Mouse (Mus musculus): ENCODE measurements around the gene Ces1g. TPM values are rescaled to one million over a fixed set of nuclear protein-coding genes. Genes with fewer than 3 reads are reported as not detected.

Gene Ces1g
- polyA plus RNA-seq, 1 experiment from 2014 or later: not detected

DNA sequence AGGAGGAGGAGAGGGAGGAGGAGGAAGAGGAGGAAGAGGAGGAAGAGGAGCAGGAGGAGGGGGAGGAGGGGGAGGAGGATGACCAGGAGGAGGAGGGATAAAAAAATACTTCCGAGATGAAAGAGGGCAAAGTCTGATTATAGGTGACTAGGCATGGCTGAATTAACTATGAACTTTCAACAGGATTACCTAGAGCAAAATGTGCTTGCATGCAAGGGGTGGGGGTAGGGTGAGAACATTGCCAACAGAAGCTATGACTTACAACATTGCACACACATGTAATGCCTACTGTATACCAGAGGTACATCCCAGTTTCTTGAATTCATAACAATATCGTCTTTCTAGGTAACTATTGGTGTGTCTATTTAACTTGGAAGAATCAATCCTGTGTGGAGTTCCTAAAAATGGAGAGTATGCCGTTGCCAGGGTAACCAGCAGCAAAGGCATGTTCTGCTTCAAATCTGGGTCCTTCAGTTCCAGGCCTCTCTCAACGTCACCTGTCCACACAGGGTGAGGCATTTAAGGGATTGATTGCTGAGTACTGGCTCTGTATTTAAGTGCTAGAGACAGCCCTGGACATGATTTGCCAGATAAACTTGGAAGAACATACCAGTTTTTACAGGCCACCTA, 58.8 kb downstream of the Ces1g start:
- no peak overlapping the region for H3K4me2 ChIP-seq
- H3K27ac ChIP-seq (replicated peaks): no peak overlapping the region
- H3K4me1 ChIP-seq: no peaks in the 10 kb centered on the region
- H3K9ac ChIP-seq (replicated peaks): no peak overlapping the region
- no peaks in the 10 kb centered on the region for H3K9me3 ChIP-seq (replicated peaks)
- no peak for ATAC-seq (ENCODE audit: low FRiP score)
- 84% methylated on average over 4 of the region's 4 CpGs for WGBS
- H3K36me3 ChIP-seq: no peaks in the 10 kb centered on the region
- no peaks in the 10 kb centered on the region for H3K27me3 ChIP-seq (replicated peaks)
- no peak overlapping the region for H3K4me3 ChIP-seq (replicated peaks)

- ATAC-seq (ENCODE audit: low FRiP score): no peak
- Histone ChIP-seq H3K4me1 (no peaks in the 10 kb centered on the region), H3K36me3 (no peaks in the 10 kb centered on the region), H3K27me3 (replicated peaks) (no peaks in the 10 kb centered on the region), H3K9me3 (replicated peaks) (no peaks in the 10 kb centered on the region), H3K27ac (replicated peaks) (no peak overlapping the region), H3K4me2 (no peak overlapping the region), H3K9ac (replicated peaks) (no peak overlapping the region), H3K4me3 (replicated peaks) (no peak overlapping the region)
- WGBS: 77% methylated on average over 4 of the region's 4 CpGs
Observed at GRCm38 (mm10) chr8:93274609-93275008, 62.5 kb downstream of the Ces1g start.

DNA sequence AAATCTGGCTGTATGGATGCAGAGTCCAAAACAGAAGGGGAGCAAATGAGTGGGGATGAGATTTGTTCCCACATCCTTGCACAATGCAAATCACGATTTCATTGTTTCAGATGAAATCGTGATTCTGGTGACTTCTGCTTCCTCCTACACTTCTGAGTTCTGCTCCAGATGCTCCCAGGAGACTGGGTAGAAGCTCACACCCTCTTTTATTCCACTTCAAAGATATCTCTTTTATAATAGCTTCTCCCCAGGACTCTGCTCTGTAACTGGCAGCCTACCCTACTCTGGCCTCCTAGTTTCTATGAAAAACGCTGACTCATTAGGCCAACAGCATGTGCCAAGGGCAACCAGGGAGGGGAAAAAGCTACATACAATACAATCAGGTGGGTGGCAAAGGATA, 63.8 kb downstream of the Ces1g start:
- H3K27ac ChIP-seq (replicated peaks): no peak overlapping the region
- H3K9ac ChIP-seq (replicated peaks): no peak overlapping the region
- no peaks in the 10 kb centered on the region for H3K36me3 ChIP-seq
- no peaks in the 10 kb centered on the region for H3K4me1 ChIP-seq
- WGBS: 93% methylated on average over 3 of the region's 3 CpGs
- H3K27me3 ChIP-seq (replicated peaks): no peaks in the 10 kb centered on the region
- no peak overlapping the region for H3K4me2 ChIP-seq
- H3K9me3 ChIP-seq (replicated peaks): no peaks in the 10 kb centered on the region
- H3K4me3 ChIP-seq (replicated peaks): no peak overlapping the region
- ATAC-seq (ENCODE audit: low FRiP score): no peak

DNA sequence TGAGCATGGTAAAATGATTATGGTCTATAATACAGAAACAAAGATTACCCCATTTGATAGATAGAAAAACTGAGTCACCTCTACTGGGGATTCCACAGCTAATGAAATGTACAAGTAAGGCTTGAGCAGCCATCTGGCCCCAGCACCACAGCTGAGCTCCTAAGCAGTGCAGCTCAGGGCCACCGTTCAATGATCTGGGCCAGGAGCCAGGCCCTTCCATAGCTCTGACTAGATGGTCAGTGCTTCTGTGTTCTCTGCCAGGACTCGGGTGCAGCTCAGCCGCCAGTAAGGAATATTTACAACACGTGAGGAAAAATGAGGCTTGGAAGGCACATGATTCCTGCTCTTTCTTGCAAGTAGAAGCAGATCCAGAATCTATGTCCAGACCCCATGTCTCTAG, 64.4 kb downstream of the Ces1g start:
- WGBS: 79% methylated on average over 4 of the region's 4 CpGs
- Histone ChIP-seq H3K4me3 (replicated peaks) (no peak overlapping the region), H3K4me2 (no peak overlapping the region), H3K4me1 (no peaks in the 10 kb centered on the region), H3K27ac (replicated peaks) (no peak overlapping the region), H3K36me3 (no peaks in the 10 kb centered on the region), H3K9ac (replicated peaks) (no peak overlapping the region), H3K27me3 (replicated peaks) (no peaks in the 10 kb centered on the region), H3K9me3 (replicated peaks) (no peaks in the 10 kb centered on the region)
- no peak for ATAC-seq (ENCODE audit: low FRiP score)

DNA sequence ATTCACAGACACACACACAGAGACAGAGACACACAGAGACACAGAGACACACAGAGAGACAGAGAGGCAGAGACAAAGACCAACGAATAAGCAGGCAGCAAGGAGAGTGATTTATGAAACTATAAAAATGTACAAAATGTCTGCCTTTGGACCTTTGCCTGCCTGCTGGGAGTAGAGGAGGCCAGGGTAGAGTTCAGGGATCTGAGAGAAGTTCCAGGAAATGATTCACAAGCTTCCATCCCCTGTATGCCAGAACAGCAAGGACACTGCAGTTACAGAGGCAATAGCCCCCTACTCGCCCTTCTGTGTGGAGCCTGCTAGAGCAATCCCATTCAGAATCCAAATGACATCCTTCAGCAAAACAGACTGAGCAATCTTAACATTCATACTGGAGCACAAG, 75.7 kb downstream of the Ces1g start:
- H3K9ac ChIP-seq (replicated peaks): no peak overlapping the region
- no peaks in the 10 kb centered on the region for H3K36me3 ChIP-seq
- no peaks in the 10 kb centered on the region for H3K4me1 ChIP-seq
- H3K4me2 ChIP-seq: no peak overlapping the region
- H3K27ac ChIP-seq (replicated peaks): no peak overlapping the region
- 51% methylated on average over 2 of the region's 2 CpGs for WGBS
- no peaks in the 10 kb centered on the region for H3K9me3 ChIP-seq (replicated peaks)
- no peaks in the 10 kb centered on the region for H3K27me3 ChIP-seq (replicated peaks)
- ATAC-seq (ENCODE audit: low FRiP score): no peak
- no peak overlapping the region for H3K4me3 ChIP-seq (replicated peaks)

GRCm38 (mm10) chr8:93252400-93252925, 84.6 kb downstream of the Ces1g start:
- Histone ChIP-seq H3K36me3 (no peaks in the 10 kb centered on the region), H3K9me3 (replicated peaks) (no peaks in the 10 kb centered on the region), H3K27me3 (replicated peaks) (no peaks in the 10 kb centered on the region), H3K27ac (replicated peaks) (no peak overlapping the region), H3K9ac (replicated peaks) (no peak overlapping the region), H3K4me2 (no peak overlapping the region), H3K4me3 (replicated peaks) (no peak overlapping the region), H3K4me1 (no peaks in the 10 kb centered on the region)
- no peak for ATAC-seq (ENCODE audit: low FRiP score)
- 95% methylated on average over 1 of the region's 1 CpGs for WGBS

Other genes with a start within 250 kb of the Ces1g start
- gene Ces1c, start 206.0 kb downstream of the Ces1g start, polyA plus RNA-seq (2015; fragmentation: Nextera tagmentation; extraction: Ambion mirVana): not detected in 2 replicates
- gene Ces1d, start 139.5 kb downstream of the Ces1g start, polyA plus RNA-seq (2015; fragmentation: Nextera tagmentation; extraction: Ambion mirVana): 0.22 and 0.92 TPM in 2 replicates
- not detected in 2 replicates for gene Ces1e, start 107.7 kb downstream of the Ces1g start, polyA plus RNA-seq (2015; fragmentation: Nextera tagmentation; extraction: Ambion mirVana)
- 0.28 TPM in 1 of 2 replicates, not detected in the other for gene Ces1f, start 57.6 kb downstream of the Ces1g start, polyA plus RNA-seq (2015; fragmentation: Nextera tagmentation; extraction: Ambion mirVana)
- not detected in 2 replicates for gene Ces1h, start 42.4 kb upstream of the Ces1g start, polyA plus RNA-seq (2015; fragmentation: Nextera tagmentation; extraction: Ambion mirVana)
- 0.15 and 0.54 TPM in 2 replicates for gene Ces5a, start 198.5 kb upstream of the Ces1g start, polyA plus RNA-seq (2015; fragmentation: Nextera tagmentation; extraction: Ambion mirVana)